Mouse (Mus musculus): ENCODE measurements at regions not wholly inside any gene's neighbourhood (a gene's known extent, or its start where the extent isn't known, plus 50 kb on each side); places are given as distances from the start of the nearest gene placed in this dataset.

- DNase-seq, result no peak
Observed at GRCm38 (mm10) chr3:4973278-4973677, 777.3 kb upstream of the Gm8797 start.

DNA sequence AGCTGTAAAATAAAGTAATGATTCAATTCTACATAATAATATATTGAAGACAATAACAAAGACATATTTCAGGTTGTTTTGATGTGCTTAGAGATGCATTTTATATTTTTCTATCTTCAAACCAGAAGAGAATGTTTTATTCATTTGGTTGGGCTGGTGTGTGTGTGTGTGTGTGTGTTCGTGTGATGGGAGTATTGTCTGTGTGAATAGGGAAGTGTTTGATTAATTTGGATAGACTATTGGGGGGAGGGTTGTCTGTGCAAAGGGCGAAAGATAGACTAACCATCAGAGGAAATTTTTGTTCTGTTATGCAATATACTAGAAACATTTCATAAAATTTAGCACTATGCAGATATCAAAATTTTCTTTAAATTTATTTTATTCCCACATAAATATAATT is 776.8 kb upstream of the Gm8797 start:
- no peak for DNase-seq

DNA sequence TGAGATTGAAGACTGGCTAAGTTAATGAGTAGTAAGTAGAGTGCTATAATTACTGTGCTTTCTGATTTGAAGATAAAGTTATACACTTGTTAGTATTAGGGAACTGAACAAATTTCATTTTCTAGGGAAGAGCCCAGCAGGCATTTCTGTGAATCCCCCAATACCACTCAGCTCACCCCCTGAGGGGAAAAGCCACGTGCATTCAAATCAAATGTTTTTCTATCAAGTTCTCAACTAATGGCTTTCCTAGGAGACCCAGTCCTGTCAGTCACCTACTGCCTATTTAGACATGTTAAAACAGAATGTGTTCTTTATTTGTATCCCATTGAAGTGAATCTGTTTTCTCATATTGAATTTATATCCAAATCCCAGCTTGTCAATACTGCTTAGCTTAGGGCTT is 775.9 kb upstream of the Gm8797 start:
- DNase-seq, result no peak

DNA sequence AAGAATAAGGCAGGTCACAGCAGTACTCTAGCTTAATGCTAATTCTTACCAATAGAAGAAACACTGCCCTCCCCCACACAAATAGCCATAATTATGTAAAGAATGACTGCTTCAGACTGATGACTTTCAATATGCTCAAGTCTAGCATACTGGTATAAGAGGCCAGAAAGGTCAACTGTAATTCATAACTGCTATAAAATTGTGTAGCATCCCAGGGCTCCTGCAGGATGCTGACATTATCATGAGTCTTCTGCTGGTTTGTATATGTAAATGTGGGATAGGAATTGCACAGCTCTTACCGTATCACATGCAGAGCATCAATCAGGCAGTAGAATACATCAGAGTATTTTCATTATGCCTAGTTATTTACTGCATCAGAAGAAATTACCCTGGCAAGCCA is 774.3 kb upstream of the Gm8797 start:
- DNase-seq, result no peak

DNA sequence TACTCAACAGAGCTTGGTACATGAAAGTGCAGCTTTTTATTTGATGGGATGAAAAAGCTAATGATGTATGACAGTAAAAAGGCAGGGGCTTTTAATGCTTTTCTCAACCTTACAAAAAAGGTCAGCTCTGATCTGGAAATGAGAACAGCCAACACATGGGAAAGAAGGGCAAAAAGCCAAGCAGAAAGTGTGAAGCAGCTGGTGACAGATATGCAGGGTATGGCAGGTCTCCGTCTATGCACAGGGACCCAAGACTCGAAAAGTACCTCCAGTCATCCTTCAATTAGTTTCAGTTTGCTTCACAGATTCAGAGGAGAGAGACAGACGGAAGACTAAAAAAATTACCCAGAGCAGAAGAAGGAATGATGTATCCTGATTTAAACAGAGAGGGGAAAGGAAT is 732.9 kb upstream of the Gm8797 start:
- no peak for DNase-seq

Data from layer of hippocampus, adult 9-11 months (tissue).